Mouse (Mus musculus) C2C12 (cell line): ENCODE measurements around the gene Dlx1. TPM values are rescaled to one million over a fixed set of nuclear protein-coding genes. Genes with fewer than 3 reads are reported as not detected.
A peak's percentile ranks its signal among the peaks of the same experiment; 100 is the strongest.

Experiments used
- H3K27me3 ChIP-seq: one replicate; pipeline ENCODE4 v1.6.1; 2011; ENCODE audit not compliant: control insufficient read depth, insufficient read depth, insufficient read length
- H3K36me3 ChIP-seq: one replicate; pipeline ENCODE4 v1.6.1; 2011; ENCODE audit not compliant: control insufficient read depth, insufficient read depth
- H3K4me3 ChIP-seq: one replicate; pipeline ENCODE4 v1.5.1; 2011; ENCODE audit warnings: mild to moderate bottlenecking, control low read depth; ENCODE audit not compliant: poor library complexity, insufficient read depth, severe bottlenecking
- H3K79me2 ChIP-seq: one replicate; pipeline ENCODE4 v1.6.1; 2011; ENCODE audit not compliant: control insufficient read depth, insufficient read depth
- H3K79me3 ChIP-seq: one replicate; pipeline ENCODE4 v1.6.1; 2011; ENCODE audit warnings: low read depth, control low read depth
- H3ac ChIP-seq: one replicate; pipeline ENCODE3; 2011; ENCODE audit warnings: low read depth; ENCODE audit not compliant: control insufficient read depth, insufficient read length
- CEBPB ChIP-seq: IDR thresholded peaks from one replicate; pipeline ENCODE4 v1.6.1; 2011; ENCODE audit warnings: low read depth, mild to moderate bottlenecking, control low read depth, moderate library complexity
- CTCF ChIP-seq: IDR thresholded peaks from one replicate; pipeline ENCODE4 v1.5.1; 2011; ENCODE audit not compliant: control insufficient read depth, insufficient read depth, insufficient read length
- FOSL1 ChIP-seq: IDR thresholded peaks from one replicate; pipeline ENCODE4 v1.8.0; 2011; ENCODE audit warnings: mild to moderate bottlenecking, low read length; ENCODE audit not compliant: poor library complexity, insufficient read depth, severe bottlenecking
- MAX ChIP-seq: IDR thresholded peaks from one replicate; pipeline ENCODE4 v1.6.1; 2011; ENCODE audit warnings: mild to moderate bottlenecking, control low read depth
- MYOD1 ChIP-seq: IDR thresholded peaks from one replicate; pipeline ENCODE4 v1.6.1; 2011; ENCODE audit warnings: low read depth; ENCODE audit not compliant: control insufficient read depth, insufficient read length
- MYOG ChIP-seq: IDR thresholded peaks from one replicate; pipeline ENCODE4 v1.6.1; 2011; ENCODE audit not compliant: control insufficient read depth, insufficient read length; ENCODE audit errors: extremely low read depth
- USF1 ChIP-seq: IDR thresholded peaks from one replicate; pipeline ENCODE4 v1.6.1; 2011; ENCODE audit warnings: low read depth, mild to moderate bottlenecking, control low read depth, moderate library complexity
- polyA plus RNA-seq: library from polyadenylated mRNA; unstranded; fragments of >200 nt; fragmentation: generic; extraction: Trizol; gene quantifications from one replicate; pipeline ENCODE4 v1.2.1, GENCODE M21; 2012; ENCODE audit warnings: missing spikeins

Gene Dlx1
- polyA plus RNA-seq, 1 experiment: 4.9 TPM

GRCm38 (mm10) chr2:71547829-71548228 is 19.9 kb downstream of the Dlx1 start:
- TF ChIP-seq CEBPB: no peak
- no peak for TF ChIP-seq MYOG
- peak; percentile 62 for TF ChIP-seq CTCF
- no peak for TF ChIP-seq MAX
- TF ChIP-seq USF1: no peak
- TF ChIP-seq FOSL1: no peak
- TF ChIP-seq MYOD1: no peak
- no peak overlapping the region for H3ac ChIP-seq
- H3K36me3 ChIP-seq: peaks cover 7% of the 10 kb centered on the region
- H3K79me2 ChIP-seq: peaks cover 29% of the 10 kb centered on the region
- H3K4me3 ChIP-seq: no peak overlapping the region
- no peaks in the 10 kb centered on the region for H3K27me3 ChIP-seq
- peaks cover 8% of the 10 kb centered on the region for H3K79me3 ChIP-seq

- H3K79me2 ChIP-seq: peaks cover 7% of the 10 kb centered on the region
- no peak overlapping the region for H3K4me3 ChIP-seq
- no peaks in the 10 kb centered on the region for H3K36me3 ChIP-seq
- no peaks in the 10 kb centered on the region for H3K79me3 ChIP-seq
- H3K27me3 ChIP-seq: no peaks in the 10 kb centered on the region
- no peak overlapping the region for H3ac ChIP-seq
- TF ChIP-seq FOSL1: no peak
- no peak for TF ChIP-seq MYOG
- no peak for TF ChIP-seq USF1
- no peak for TF ChIP-seq MYOD1
- TF ChIP-seq MAX: no peak
- TF ChIP-seq CTCF: no peak
- no peak for TF ChIP-seq CEBPB
These were observed 22.4 kb downstream of the Dlx1 start for GRCm38 (mm10) chr2:71550330-71550729.

- no peak overlapping the region for H3ac ChIP-seq
- TF ChIP-seq MAX (no peak), CEBPB (no peak), USF1 (no peak), MYOD1 (no peak), CTCF (no peak), FOSL1 (no peak), MYOG (no peak)
- no peak overlapping the region for H3K4me3 ChIP-seq
- no peaks in the 10 kb centered on the region for H3K36me3 ChIP-seq
- no peaks in the 10 kb centered on the region for H3K79me3 ChIP-seq
- H3K27me3 ChIP-seq: no peaks in the 10 kb centered on the region
- H3K79me2 ChIP-seq: no peaks in the 10 kb centered on the region
These were observed 23.8 kb downstream of the Dlx1 start for GRCm38 (mm10) chr2:71551704-71552103.

- Histone ChIP-seq H3K27me3 (no peaks in the 10 kb centered on the region), H3K79me2 (no peaks in the 10 kb centered on the region), H3K79me3 (no peaks in the 10 kb centered on the region), H3K36me3 (no peaks in the 10 kb centered on the region), H3ac (no peak overlapping the region), H3K4me3 (no peak overlapping the region)
- TF ChIP-seq MAX: no peak
- no peak for TF ChIP-seq CTCF
- no peak for TF ChIP-seq CEBPB
- TF ChIP-seq USF1: no peak
- TF ChIP-seq FOSL1: no peak
- TF ChIP-seq MYOG: no peak
- TF ChIP-seq MYOD1: no peak
These were observed 28.2 kb downstream of the Dlx1 start for GRCm38 (mm10) chr2:71556071-71556470.

- no peaks in the 10 kb centered on the region for H3K27me3 ChIP-seq
- H3K79me3 ChIP-seq: no peaks in the 10 kb centered on the region
- H3K79me2 ChIP-seq: no peaks in the 10 kb centered on the region
- TF ChIP-seq MAX: no peak
- TF ChIP-seq CEBPB: no peak
- no peak for TF ChIP-seq FOSL1
- no peak for TF ChIP-seq MYOD1
- TF ChIP-seq USF1: no peak
- TF ChIP-seq MYOG: no peak
- no peak for TF ChIP-seq CTCF
- no peak overlapping the region for H3ac ChIP-seq
- no peak overlapping the region for H3K4me3 ChIP-seq
- no peaks in the 10 kb centered on the region for H3K36me3 ChIP-seq
These were observed 38.6 kb downstream of the Dlx1 start for GRCm38 (mm10) chr2:71566466-71566865.

- H3K4me3 ChIP-seq: no peak overlapping the region
- no peaks in the 10 kb centered on the region for H3K36me3 ChIP-seq
- H3K79me3 ChIP-seq: no peaks in the 10 kb centered on the region
- H3K79me2 ChIP-seq: no peaks in the 10 kb centered on the region
- H3ac ChIP-seq: no peak overlapping the region
- peak; percentile 74 for TF ChIP-seq MYOD1
- TF ChIP-seq USF1: no peak
- H3K27me3 ChIP-seq: no peaks in the 10 kb centered on the region
These were observed 45.8 kb downstream of the Dlx1 start for GRCm38 (mm10) chr2:71573736-71574135.
